Mouse (Mus musculus) olfactory bulb, adult 2 months (tissue): ENCODE data around the gene Cyth3.

Source experiments
- CTCF ChIP-seq: fragments of 200-500 bp; IDR thresholded peaks from 2 replicates; pipeline ENCODE4 v1.5.1; 2012; ENCODE audit warnings: low read depth, mild to moderate bottlenecking, low read length, moderate library complexity; ENCODE audit not compliant: insufficient read depth
- POLR2A ChIP-seq: fragments of 200-500 bp; IDR thresholded peaks from 2 replicates; pipeline ENCODE4 v1.6.1; 2012; ENCODE audit warnings: mild to moderate bottlenecking, low read depth, low read length, moderate library complexity; ENCODE audit not compliant: insufficient read depth

- TF ChIP-seq CTCF (no peak), POLR2A (no peak)
These were observed 13.1 kb downstream of the Cyth3 start for GRCm38 (mm10) chr5:143635358-143635757.
